Mouse (Mus musculus): ENCODE data around the gene Efl1.

GRCm38 (mm10) chr7:82647909-82648308, 505 bp upstream of the Efl1 start:
- TF ChIP-seq TAL1 (IDR thresholded peaks at IDR 0.05; ENCODE audit: low read length), result no peak
- no peak for TF ChIP-seq POLR2AphosphoS5 (IDR thresholded peaks at IDR 0.05; ENCODE audit: borderline replicate concordance, low read depth, low read length)
- TF ChIP-seq CTCF (IDR thresholded peaks at IDR 0.05 in 2 of 3, conservative IDR thresholded peaks at IDR 0.05 in 1 of 3; ENCODE audit: control insufficient read depth in 1 of 3, insufficient read depth in 1 of 3, low read depth in 2 of 3, low read length in 3 of 3, poor library complexity in 1 of 3, severe bottlenecking in 1 of 3), result no peak
- no peak for TF ChIP-seq MAFK (IDR thresholded peaks at IDR 0.05; ENCODE audit: borderline replicate concordance, low read depth, low read length)
- TF ChIP-seq ZC3H11A (IDR thresholded peaks at IDR 0.05; ENCODE audit: low read depth, low read length), result no peak
- no peak for TF ChIP-seq ZNF384 (IDR thresholded peaks at IDR 0.05; ENCODE audit: low read depth, low read length)

Measured in MEL (cell line).